Mouse (Mus musculus): Measurements from ENCODE around the gene Piezo1. TPM values are rescaled to one million over a fixed set of nuclear protein-coding genes. Genes with fewer than 3 reads are reported as not detected.

The Piezo1 gene
- total RNA-seq, 2 experiments from 2014 or later: 27.4 to 30.0 TPM

- peak; percentile 56 for ATAC-seq (ENCODE audit: poor library complexity, severe bottlenecking)
These were observed 118.5 kb downstream of the Piezo1 start, which contains the start of gene Cyba for GRCm38 (mm10) chr8:122432443-122433268. Gene Cyba (minus strand): TSS chr8:122432930.

Other genes starting within 250 kb of the Piezo1 start
- gene Trhr2, start 190.6 kb downstream of the Piezo1 start, total RNA-seq (2015): not detected in 2 replicates
- not detected in 2 replicates for gene Trhr2, start 190.6 kb downstream of the Piezo1 start, total RNA-seq (2017)
- gene Zc3h18, start 174.7 kb downstream of the Piezo1 start, total RNA-seq (2015): 19.6 and 22.0 TPM in 2 replicates
- 50.2 and 63.1 TPM in 2 replicates for gene Zc3h18, start 174.7 kb downstream of the Piezo1 start, total RNA-seq (2017)
- not detected in 2 replicates for gene Il17c, start 129.3 kb downstream of the Piezo1 start, total RNA-seq (2015)
- gene Il17c, start 129.3 kb downstream of the Piezo1 start, total RNA-seq (2017): not detected in 2 replicates
- 547 and 634 TPM in 2 replicates for gene Cyba, start 118.4 kb downstream of the Piezo1 start, total RNA-seq (2015)
- 285 and 337 TPM in 2 replicates for gene Cyba, start 118.4 kb downstream of the Piezo1 start, total RNA-seq (2017)
- 9.8 and 10.3 TPM in 2 replicates for gene Mvd, start 107.9 kb downstream of the Piezo1 start, total RNA-seq (2015)
- gene Mvd, start 107.9 kb downstream of the Piezo1 start, total RNA-seq (2017): 15.2 and 15.6 TPM in 2 replicates
- 0.09 and 0.25 TPM in 2 replicates for gene Snai3, start 90.6 kb downstream of the Piezo1 start, total RNA-seq (2015)
- gene Snai3, start 90.6 kb downstream of the Piezo1 start, total RNA-seq (2017): not detected in 2 replicates
- gene Rnf166, start 75.3 kb downstream of the Piezo1 start, total RNA-seq (2015): 42.0 and 48.6 TPM in 2 replicates
- 50.8 and 59.5 TPM in 2 replicates for gene Rnf166, start 75.3 kb downstream of the Piezo1 start, total RNA-seq (2017)
- 13.5 and 16.2 TPM in 2 replicates for gene Ctu2, start 75.2 kb downstream of the Piezo1 start, total RNA-seq (2015)
- 4.7 and 7.7 TPM in 2 replicates for gene Ctu2, start 75.2 kb downstream of the Piezo1 start, total RNA-seq (2017)
- 41.7 and 41.9 TPM in 2 replicates for gene Cdt1, start 16.7 kb upstream of the Piezo1 start, total RNA-seq (2015)
- gene Cdt1, start 16.7 kb upstream of the Piezo1 start, total RNA-seq (2017): 28.4 and 34.1 TPM in 2 replicates
- gene Aprt, start 25.6 kb upstream of the Piezo1 start, total RNA-seq (2015): 272 and 308 TPM in 2 replicates
- 132 and 149 TPM in 2 replicates for gene Aprt, start 25.6 kb upstream of the Piezo1 start, total RNA-seq (2017)
- gene Galns, start 60.1 kb upstream of the Piezo1 start, total RNA-seq (2015): 52.6 and 53.0 TPM in 2 replicates
- 57.5 and 63.1 TPM in 2 replicates for gene Galns, start 60.1 kb upstream of the Piezo1 start, total RNA-seq (2017)
- 85.8 and 88.2 TPM in 2 replicates for gene Trappc2l, start 60.3 kb upstream of the Piezo1 start, total RNA-seq (2015)
- gene Trappc2l, start 60.3 kb upstream of the Piezo1 start, total RNA-seq (2017): 33.0 and 37.6 TPM in 2 replicates
- gene Pabpn1l, start 71.4 kb upstream of the Piezo1 start, total RNA-seq (2015): 0.27 TPM in 1 of 2 replicates, not detected in the other
- gene Pabpn1l, start 71.4 kb upstream of the Piezo1 start, total RNA-seq (2017): not detected in 2 replicates
- 29.5 and 30.0 TPM in 2 replicates for gene Cbfa2t3, start 147.8 kb upstream of the Piezo1 start, total RNA-seq (2015)
- 25.1 and 26.5 TPM in 2 replicates for gene Cbfa2t3, start 147.8 kb upstream of the Piezo1 start, total RNA-seq (2017)
- gene Acsf3, start 224.2 kb upstream of the Piezo1 start, total RNA-seq (2015): 4.3 and 5.0 TPM in 2 replicates
- gene Acsf3, start 224.2 kb upstream of the Piezo1 start, total RNA-seq (2017): 3.9 and 5.9 TPM in 2 replicates

Data from megakaryocyte, adult 5-6 weeks (primary cell).